Mouse (Mus musculus) liver, embryonic 14.5 days (tissue): ENCODE data around the gene Gpsm3.

Source experiments
- CTCF ChIP-seq: IDR thresholded peaks from 2 replicates; pipeline ENCODE4 v1.5.1; 2016; ENCODE audit warnings: antibody characterized with exemption, low read depth, control low read depth
- EP300 ChIP-seq: IDR thresholded peaks from 2 replicates; pipeline ENCODE4 v1.6.1; 2016; ENCODE audit warnings: antibody characterized with exemption, low read depth

GRCm38 (mm10) chr17:34549156-34549555 is 40.5 kb upstream of the Gpsm3 start:
- TF ChIP-seq CTCF (no peak), EP300 (no peak)
